Mouse (Mus musculus): ENCODE data around the gene Mak.
A peak's percentile ranks its signal among the peaks of the same experiment; 100 is the strongest.

Mak gene

GRCm38 (mm10) chr13:41073819-41074218, 5.7 kb downstream of the Mak start:
- no peak for DNase-seq (ENCODE audit: low read depth, low spot score)

GRCm38 (mm10) chr13:41071617-41072016, 7.9 kb downstream of the Mak start:
- DNase-seq (ENCODE audit: low read depth, low spot score) = no peak

- DNase-seq (ENCODE audit: low read depth, low spot score) = no peak
These were observed 11.9 kb downstream of the Mak start for GRCm38 (mm10) chr13:41067618-41068017.

GRCm38 (mm10) chr13:41051965-41052364, 27.5 kb downstream of the Mak start:
- no peak for DNase-seq (ENCODE audit: low read depth, low spot score)

- DNase-seq (ENCODE audit: low read depth, low spot score) = no peak
These were observed 32.2 kb downstream of the Mak start for GRCm38 (mm10) chr13:41047280-41047679.

- DNase-seq (ENCODE audit: low read depth, low spot score) = no peak
These were observed 33.6 kb downstream of the Mak start for GRCm38 (mm10) chr13:41045901-41046300.

GRCm38 (mm10) chr13:41042511-41042910, 37.0 kb downstream of the Mak start:
- DNase-seq (ENCODE audit: low read depth, low spot score) = peak; percentile 48

- DNase-seq (ENCODE audit: low read depth, low spot score) = no peak
These were observed 49.4 kb downstream of the Mak start for GRCm38 (mm10) chr13:41030098-41030497.

- no peak for DNase-seq (ENCODE audit: low read depth, low spot score)
These were observed 57.4 kb downstream of the Mak start for GRCm38 (mm10) chr13:41022099-41022498.

GRCm38 (mm10) chr13:41021607-41022006, 57.9 kb downstream of the Mak start:
- no peak for DNase-seq (ENCODE audit: low read depth, low spot score)

- no peak for DNase-seq (ENCODE audit: low read depth, low spot score)
These were observed 59.0 kb downstream of the Mak start for GRCm38 (mm10) chr13:41020494-41020893.

GRCm38 (mm10) chr13:41018756-41019591, 60.5 kb downstream of the Mak start:
- DNase-seq (ENCODE audit: low read depth, low spot score) = no peak

- DNase-seq (ENCODE audit: low read depth, low spot score) = no peak
These were observed 61.3 kb downstream of the Mak start for GRCm38 (mm10) chr13:41018236-41018635.

GRCm38 (mm10) chr13:41017832-41018231, 61.7 kb downstream of the Mak start:
- DNase-seq (ENCODE audit: low read depth, low spot score) = no peak

GRCm38 (mm10) chr13:41016797-41017405, 62.6 kb downstream of the Mak start:
- peak; percentile 8 for DNase-seq (ENCODE audit: low read depth, low spot score)

GRCm38 (mm10) chr13:41015829-41016634, 63.5 kb downstream of the Mak start, which contains the start of gene Tmem14c:
Tmem14c (plus strand) TSS chr13:41016292.
- peak; percentile 98 for DNase-seq (ENCODE audit: low read depth, low spot score)

- DNase-seq (ENCODE audit: low read depth, low spot score) = no peak
These were observed 70.6 kb downstream of the Mak start for GRCm38 (mm10) chr13:41008946-41009345.

- DNase-seq (ENCODE audit: low read depth, low spot score) = no peak
These were observed 71.2 kb downstream of the Mak start for GRCm38 (mm10) chr13:41008271-41008670.

GRCm38 (mm10) chr13:41006244-41006643, 73.3 kb downstream of the Mak start:
- DNase-seq (ENCODE audit: low read depth, low spot score) = no peak

GRCm38 (mm10) chr13:41002001-41002400, 77.5 kb downstream of the Mak start:
- DNase-seq (ENCODE audit: low read depth, low spot score) = no peak

GRCm38 (mm10) chr13:41000926-41001639, 78.4 kb downstream of the Mak start, which contains the start of gene Pak1ip1:
Pak1ip1 (plus strand) TSS chr13:41001023.
- DNase-seq (ENCODE audit: low read depth, low spot score) = peak; percentile 97
